Mouse (Mus musculus): ENCODE data around the gene Dph2. TPM values are rescaled to one million over a fixed set of nuclear protein-coding genes. Genes with fewer than 3 reads are reported as not detected.

The Dph2 gene
- polyA plus RNA-seq, 1 experiment, result 10.0 TPM

GRCm38 (mm10) chr4:117849063-117849462 lies 42.8 kb downstream of the Dph2 start:
- Histone ChIP-seq H3K27ac (ENCODE audit: insufficient read depth, low read length) (no peak overlapping the region), H3K4me1 (ENCODE audit: control insufficient read depth, insufficient read depth, low read length) (no peaks in the 10 kb centered on the region), H3K4me3 (ENCODE audit: insufficient read depth, low read length) (no peak overlapping the region)
- TF ChIP-seq CTCF (IDR thresholded peaks at IDR 0.05; ENCODE audit: borderline replicate concordance, insufficient read depth, low read length), result no peak
- no peak for TF ChIP-seq POLR2A (IDR thresholded peaks at IDR 0.05; ENCODE audit: low read depth, low read length)

- no peaks in the 10 kb centered on the region for H3K4me1 ChIP-seq (ENCODE audit: control insufficient read depth, insufficient read depth, low read length)
- TF ChIP-seq POLR2A (IDR thresholded peaks at IDR 0.05; ENCODE audit: low read depth, low read length) (no peak), CTCF (IDR thresholded peaks at IDR 0.05; ENCODE audit: borderline replicate concordance, insufficient read depth, low read length) (no peak)
- H3K27ac ChIP-seq (ENCODE audit: insufficient read depth, low read length), result no peak overlapping the region
- no peak overlapping the region for H3K4me3 ChIP-seq (ENCODE audit: insufficient read depth, low read length)
These were observed 44.8 kb downstream of the Dph2 start for GRCm38 (mm10) chr4:117847011-117847410.

DNA sequence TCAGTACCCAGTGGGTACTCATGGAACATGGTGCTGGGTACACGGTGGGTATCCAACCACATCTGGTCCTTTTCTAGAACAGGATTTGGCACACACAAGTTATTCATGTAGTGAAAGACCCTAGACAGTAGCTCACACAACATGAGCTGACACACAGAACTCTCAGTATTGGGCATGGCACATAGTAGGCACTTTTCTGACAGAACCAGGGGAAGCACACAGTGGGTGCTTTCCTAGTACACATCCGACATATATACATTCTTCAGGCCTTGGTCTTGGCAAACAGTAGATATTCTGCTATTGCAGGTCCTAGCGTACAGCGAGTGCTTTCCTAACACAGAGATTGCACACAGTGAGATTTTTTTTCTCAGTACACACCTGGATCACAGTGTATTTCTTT lies 45.6 kb downstream of the Dph2 start:
- TF ChIP-seq CTCF (IDR thresholded peaks at IDR 0.05; ENCODE audit: borderline replicate concordance, insufficient read depth, low read length) (no peak), POLR2A (IDR thresholded peaks at IDR 0.05; ENCODE audit: low read depth, low read length) (no peak)
- Histone ChIP-seq H3K4me1 (ENCODE audit: control insufficient read depth, insufficient read depth, low read length) (no peaks in the 10 kb centered on the region), H3K4me3 (ENCODE audit: insufficient read depth, low read length) (no peak overlapping the region), H3K27ac (ENCODE audit: insufficient read depth, low read length) (no peak overlapping the region)

DNA sequence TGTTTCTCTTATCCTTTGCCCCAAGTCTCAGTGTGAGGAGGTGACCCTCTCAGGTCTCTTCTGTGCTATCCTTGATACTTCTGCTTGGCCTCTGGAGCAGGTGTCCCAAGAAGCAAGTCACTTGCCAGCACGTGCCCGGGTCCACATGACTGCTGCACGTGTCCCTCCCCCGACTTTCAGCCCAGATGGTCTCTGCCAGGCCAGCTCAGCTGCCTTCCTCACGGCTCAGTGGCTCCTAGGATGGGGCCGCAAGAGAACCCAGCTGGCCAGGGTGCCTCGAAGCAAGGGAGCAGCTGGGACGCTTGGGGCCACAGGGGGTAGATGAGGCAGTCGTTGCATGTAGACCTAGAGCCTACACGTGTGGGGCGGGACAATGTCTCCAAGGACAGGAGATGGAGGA lies 46.5 kb downstream of the Dph2 start:
- no peak overlapping the region for H3K27ac ChIP-seq (ENCODE audit: insufficient read depth, low read length)
- no peak overlapping the region for H3K4me3 ChIP-seq (ENCODE audit: insufficient read depth, low read length)
- H3K4me1 ChIP-seq (ENCODE audit: control insufficient read depth, insufficient read depth, low read length), result no peaks in the 10 kb centered on the region
- TF ChIP-seq CTCF (IDR thresholded peaks at IDR 0.05; ENCODE audit: borderline replicate concordance, insufficient read depth, low read length), result no peak
- no peak for TF ChIP-seq POLR2A (IDR thresholded peaks at IDR 0.05; ENCODE audit: low read depth, low read length)

DNA sequence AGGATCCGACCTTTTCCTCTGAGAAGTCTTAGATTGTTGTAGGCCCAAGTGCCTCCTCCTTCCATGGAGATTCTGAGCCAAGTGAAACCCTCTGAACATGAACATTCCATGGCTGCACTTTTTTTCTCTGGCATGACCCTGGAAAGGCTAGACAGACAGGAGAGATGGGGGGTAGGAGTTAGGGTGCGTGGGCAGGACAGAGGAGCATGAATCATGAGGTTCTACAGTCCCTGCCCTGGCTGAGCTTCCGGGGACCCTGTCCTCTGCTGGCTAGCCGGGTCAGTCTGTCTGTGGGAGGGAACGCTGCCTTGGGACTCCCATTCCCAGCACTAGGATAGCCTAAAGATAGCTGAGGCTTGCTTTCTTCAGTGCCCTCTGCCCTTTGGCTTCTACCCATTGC lies 47.4 kb downstream of the Dph2 start:
- Histone ChIP-seq H3K4me3 (ENCODE audit: insufficient read depth, low read length) (no peak overlapping the region), H3K27ac (ENCODE audit: insufficient read depth, low read length) (no peak overlapping the region), H3K4me1 (ENCODE audit: control insufficient read depth, insufficient read depth, low read length) (no peaks in the 10 kb centered on the region)
- no peak for TF ChIP-seq CTCF (IDR thresholded peaks at IDR 0.05; ENCODE audit: borderline replicate concordance, insufficient read depth, low read length)
- TF ChIP-seq POLR2A (IDR thresholded peaks at IDR 0.05; ENCODE audit: low read depth, low read length), result no peak

GRCm38 (mm10) chr4:117843101-117843500 lies 48.7 kb downstream of the Dph2 start:
- H3K4me1 ChIP-seq (ENCODE audit: control insufficient read depth, insufficient read depth, low read length), result no peaks in the 10 kb centered on the region
- H3K4me3 ChIP-seq (ENCODE audit: insufficient read depth, low read length), result no peak overlapping the region
- TF ChIP-seq CTCF (IDR thresholded peaks at IDR 0.05; ENCODE audit: borderline replicate concordance, insufficient read depth, low read length) (no peak), POLR2A (IDR thresholded peaks at IDR 0.05; ENCODE audit: low read depth, low read length) (no peak)
- H3K27ac ChIP-seq (ENCODE audit: insufficient read depth, low read length), result no peak overlapping the region

- H3K27ac ChIP-seq (ENCODE audit: insufficient read depth, low read length), result no peak overlapping the region
These were observed 50.3 kb downstream of the Dph2 start for GRCm38 (mm10) chr4:117841566-117841965.

GRCm38 (mm10) chr4:117840821-117841220 lies 51.0 kb downstream of the Dph2 start:
- Histone ChIP-seq H3K27ac (ENCODE audit: insufficient read depth, low read length) (no peak overlapping the region), H3K4me3 (ENCODE audit: insufficient read depth, low read length) (no peak overlapping the region), H3K4me1 (ENCODE audit: control insufficient read depth, insufficient read depth, low read length) (no peaks in the 10 kb centered on the region)
- TF ChIP-seq CTCF (IDR thresholded peaks at IDR 0.05; ENCODE audit: borderline replicate concordance, insufficient read depth, low read length), result no peak
- no peak for TF ChIP-seq POLR2A (IDR thresholded peaks at IDR 0.05; ENCODE audit: low read depth, low read length)

More at GRCm38 (mm10) chr4:117841566-117841965, 50.3 kb downstream of the Dph2 start:
- Histone ChIP-seq H3K4me1 (ENCODE audit: control insufficient read depth, insufficient read depth, low read length) (no peaks in the 10 kb centered on the region), H3K4me3 (ENCODE audit: insufficient read depth, low read length) (no peak overlapping the region)
- TF ChIP-seq POLR2A (IDR thresholded peaks at IDR 0.05; ENCODE audit: low read depth, low read length), result no peak

- Histone ChIP-seq H3K4me3 (ENCODE audit: insufficient read depth, low read length) (no peak overlapping the region), H3K4me1 (ENCODE audit: control insufficient read depth, insufficient read depth, low read length) (no peaks in the 10 kb centered on the region), H3K27ac (ENCODE audit: insufficient read depth, low read length) (no peak overlapping the region)
- TF ChIP-seq CTCF (IDR thresholded peaks at IDR 0.05; ENCODE audit: borderline replicate concordance, insufficient read depth, low read length) (no peak), POLR2A (IDR thresholded peaks at IDR 0.05; ENCODE audit: low read depth, low read length) (no peak)
These were observed 52.5 kb downstream of the Dph2 start for GRCm38 (mm10) chr4:117839366-117839765.

Other genes starting within 250 kb of the Dph2 start
- 17.9 and 18.6 TPM in 2 replicates for gene Dmap1, start 209.8 kb downstream of the Dph2 start, polyA plus RNA-seq (2011; ENCODE audit: insufficient read length, low read depth, missing spikeins)
- not detected in 2 replicates for gene Gm12845, start 167.6 kb downstream of the Dph2 start, polyA plus RNA-seq (2011; ENCODE audit: insufficient read length, low read depth, missing spikeins)
- not detected in 2 replicates for gene Klf17, start 126.4 kb downstream of the Dph2 start, polyA plus RNA-seq (2011; ENCODE audit: insufficient read length, low read depth, missing spikeins)
- 26.0 and 44.0 TPM in 2 replicates for gene Slc6a9, start 57.5 kb downstream of the Dph2 start, polyA plus RNA-seq (2011; ENCODE audit: insufficient read length, low read depth, missing spikeins)
- gene Ccdc24, start 19.5 kb downstream of the Dph2 start, polyA plus RNA-seq (2011; ENCODE audit: insufficient read length, low read depth, missing spikeins), result 0.78 and 2.5 TPM in 2 replicates
- gene B4galt2, start 8.5 kb downstream of the Dph2 start, polyA plus RNA-seq (2011; ENCODE audit: insufficient read length, low read depth, missing spikeins), result 43.8 and 45.6 TPM in 2 replicates
- gene Atp6v0b, start 4.7 kb downstream of the Dph2 start, polyA plus RNA-seq (2011; ENCODE audit: insufficient read length, low read depth, missing spikeins), result 137 and 146 TPM in 2 replicates
- gene Ipo13, start 23.0 kb upstream of the Dph2 start, polyA plus RNA-seq (2011; ENCODE audit: insufficient read length, low read depth, missing spikeins), result 44.3 and 45.6 TPM in 2 replicates
- gene Artn, start 37.7 kb upstream of the Dph2 start, polyA plus RNA-seq (2011; ENCODE audit: insufficient read length, low read depth, missing spikeins), result 2.7 and 5.8 TPM in 2 replicates
- gene St3gal3, start 242.9 kb upstream of the Dph2 start, polyA plus RNA-seq (2011; ENCODE audit: insufficient read length, low read depth, missing spikeins), result 21.5 and 30.7 TPM in 2 replicates